Mouse (Mus musculus) heart, adult 2 months (tissue): ENCODE data around the gene Cd164l2.

Experiments used
- CTCF ChIP-seq: fragments of 200-600 bp; IDR thresholded peaks from 2 replicates; pipeline ENCODE4 v1.8.1; 2022; ENCODE audit warnings: antibody characterized with exemption, mild to moderate bottlenecking, moderate library complexity
- EP300 ChIP-seq: fragments of 200-500 bp; IDR thresholded peaks from 2 replicates; pipeline ENCODE4 v1.6.1; 2011; ENCODE audit warnings: low read depth, low read length, control low read depth; ENCODE audit not compliant: insufficient read depth

GRCm38 (mm10) chr4:133223875-133224274 lies 11.9 kb downstream of the Cd164l2 start:
- TF ChIP-seq CTCF (no peak), EP300 (no peak)
